Mouse (Mus musculus): ENCODE measurements at regions not wholly inside any gene's neighbourhood (a gene's known extent, or its start where the extent isn't known, plus 50 kb on each side); places are given as distances from the start of the nearest gene placed in this dataset.

GRCm38 (mm10) chr12:25668336-25668735 lies 571.4 kb upstream of the Id2 start:
- TF ChIP-seq MYOG (IDR thresholded peaks at IDR 0.05; ENCODE audit: control insufficient read depth, extremely low read depth, insufficient read length) (no peak), CEBPB (IDR thresholded peaks at IDR 0.05; ENCODE audit: low read depth) (no peak), USF1 (IDR thresholded peaks at IDR 0.05; ENCODE audit: low read depth) (no peak), CTCF (IDR thresholded peaks at IDR 0.05; ENCODE audit: control insufficient read depth, insufficient read depth, insufficient read length) (no peak), MYOD1 (IDR thresholded peaks at IDR 0.05; ENCODE audit: control insufficient read depth, insufficient read length, low read depth) (no peak), MAX (IDR thresholded peaks at IDR 0.05) (no peak)
